Mouse (Mus musculus): ENCODE results near the gene Abcd2.

DNA sequence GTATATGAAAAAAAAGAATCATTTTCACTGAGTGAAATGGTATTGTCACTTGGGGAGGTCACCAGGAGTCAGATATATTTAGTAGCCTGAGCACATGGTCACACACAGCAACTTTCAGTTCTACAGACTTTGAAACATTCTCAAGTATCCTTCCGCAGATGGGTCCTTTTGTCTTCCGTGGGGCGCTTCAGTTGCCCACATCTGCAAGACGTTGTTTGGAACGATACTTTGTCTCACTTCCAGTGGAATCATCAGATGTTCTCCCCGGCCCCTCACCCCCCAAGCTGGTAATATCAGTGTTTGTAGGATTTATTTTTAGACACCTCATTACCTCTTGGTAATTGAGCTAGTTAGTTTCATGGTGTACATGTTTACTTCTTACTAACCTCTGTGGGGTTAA lies 5.2 kb downstream of the Abcd2 start:
- no peak for TF ChIP-seq POLR2A (IDR thresholded peaks at IDR 0.05; ENCODE audit: borderline replicate concordance, insufficient read depth, low read length)
- no peak for TF ChIP-seq CTCF (IDR thresholded peaks at IDR 0.05; ENCODE audit: borderline replicate concordance, insufficient read depth, low read depth, low read length)
